Mouse (Mus musculus) ES-E14 (cell line): ENCODE measurements at regions not wholly inside any gene's neighbourhood (a gene's known extent, or its start where the extent isn't known, plus 50 kb on each side); places are given as distances from the start of the nearest gene placed in this dataset.

ENCODE experiments used
- CHD2 ChIP-seq: IDR thresholded peaks from 2 replicates; pipeline ENCODE4 v1.6.1; 2014; ENCODE audit warnings: mild to moderate bottlenecking, low read depth, low read length, inconsistent platforms
- HCFC1 ChIP-seq: IDR thresholded peaks from 2 replicates; pipeline ENCODE4 v1.6.1; 2012; ENCODE audit warnings: low read length, inconsistent platforms, borderline replicate concordance; ENCODE audit not compliant: insufficient read depth
- MAFK ChIP-seq: IDR thresholded peaks from 2 replicates; pipeline ENCODE4 v1.6.1; 2014; ENCODE audit warnings: mild to moderate bottlenecking, low read depth, low read length, inconsistent platforms; ENCODE audit not compliant: insufficient read depth
- ZNF384 ChIP-seq: IDR thresholded peaks from 2 replicates; pipeline ENCODE4 v1.6.1; 2012; ENCODE audit warnings: low read depth, low read length, inconsistent platforms

DNA sequence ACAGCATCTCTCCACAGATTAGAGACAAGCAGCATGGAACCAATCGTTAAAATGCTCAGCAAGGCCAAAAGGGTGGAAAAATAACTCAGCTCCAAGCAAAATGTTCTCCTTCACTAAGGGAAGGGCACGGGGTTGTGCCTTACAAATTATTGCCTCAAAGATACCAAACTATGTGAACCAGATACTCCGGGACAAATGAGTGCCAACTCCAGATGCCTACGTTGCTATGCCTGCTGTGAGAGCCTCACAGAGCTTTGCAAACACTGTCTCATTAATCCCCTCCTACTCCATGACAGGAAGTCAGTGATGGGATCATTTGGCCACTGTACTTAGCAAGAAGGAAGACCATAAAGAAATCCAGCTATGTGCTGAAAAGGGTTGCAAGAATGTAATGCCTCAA lies 345.9 kb upstream of the Map3k7 start:
- TF ChIP-seq CHD2: no peak
- TF ChIP-seq HCFC1: no peak
- no peak for TF ChIP-seq MAFK
- no peak for TF ChIP-seq ZNF384
